24 mouse cellular contexts compared by ENCODE assay signal in genomic region chr1:136151371-136151770, GRCm38 (mm10).
"Had no signal": no experiment of that assay in that cellular context is flagged by ENCODE, and none has a peak within 500 bp of the region (broad histone marks: within the 10 kb centered on the region; RNA-seq: fewer than 3 reads in every experiment).

No protein-coding gene starts in this region.

- H3K4me3 ChIP-seq: heart, adult 2 months; heart, embryonic 13.5 days; heart, embryonic 15.5 days; hindbrain, embryonic 13.5 days; hindbrain, embryonic 15.5 days; kidney, embryonic 15.5 days; limb, embryonic 13.5 days; limb, embryonic 15.5 days; liver, embryonic 12.5 days had no signal

- H3K27ac ChIP-seq: heart, adult 2 months; heart, embryonic 13.5 days; heart, embryonic 15.5 days; hindbrain, embryonic 13.5 days; hindbrain, embryonic 15.5 days; hindbrain, postnatal 0 days; kidney, embryonic 15.5 days; kidney, postnatal 0 days; limb, embryonic 13.5 days; limb, embryonic 15.5 days; liver, embryonic 12.5 days; liver, embryonic 14.5 days had no signal

- DNase-seq: forebrain, postnatal 0 days; gastrocnemius, postnatal 14 days; gastrocnemius, postnatal 36 days; heart, adult 2 months; heart, postnatal 14 days; heart, postnatal 36 days; kidney, adult 11 months; kidney, adult 2 months; kidney, adult 9 months; kidney, postnatal 14 days; kidney, postnatal 36 days; layer of hippocampus, postnatal 36 days; left cerebral cortex, postnatal 4 days had no signal
